Mouse (Mus musculus) kidney, postnatal 36 days (tissue): Measurements from ENCODE around the gene Plekhs1.

Experiments used
- DNase-seq, 2 experiments: peaks; one replicate each; pipeline ENCODE4 v3.0.0; 2021 to 2022; ENCODE audit warnings: mixed read lengths in 2 of 2

The Plekhs1 gene

GRCm38 (mm10) chr19:56461522-56462101 lies at the start of gene Plekhs1:
Gene Plekhs1, plus strand, starts transcription at chr19:56461640.
- peak; percentile 54 to 77 for DNase-seq

DNA sequence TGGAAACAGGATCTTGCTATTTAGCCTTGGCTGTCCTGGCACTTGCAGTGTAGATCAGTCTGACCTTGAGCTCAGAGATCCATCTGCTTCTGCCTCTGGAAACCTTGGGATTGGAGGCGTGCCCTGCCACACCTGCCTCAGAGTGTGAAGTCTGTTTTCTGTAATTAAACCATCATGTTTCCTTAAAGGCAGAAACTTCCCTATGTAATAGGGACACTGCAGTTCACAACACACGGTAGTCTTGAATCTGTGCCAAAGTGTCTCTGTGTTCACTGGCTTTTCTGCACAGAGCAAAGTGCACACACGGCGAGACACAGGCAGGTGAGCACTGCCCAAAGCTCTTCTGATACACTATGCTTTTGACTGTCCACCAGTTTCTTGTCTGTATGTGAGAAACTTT lies 43.0 kb upstream of the Plekhs1 start:
- DNase-seq: peak; percentile 30 to 46

DNA sequence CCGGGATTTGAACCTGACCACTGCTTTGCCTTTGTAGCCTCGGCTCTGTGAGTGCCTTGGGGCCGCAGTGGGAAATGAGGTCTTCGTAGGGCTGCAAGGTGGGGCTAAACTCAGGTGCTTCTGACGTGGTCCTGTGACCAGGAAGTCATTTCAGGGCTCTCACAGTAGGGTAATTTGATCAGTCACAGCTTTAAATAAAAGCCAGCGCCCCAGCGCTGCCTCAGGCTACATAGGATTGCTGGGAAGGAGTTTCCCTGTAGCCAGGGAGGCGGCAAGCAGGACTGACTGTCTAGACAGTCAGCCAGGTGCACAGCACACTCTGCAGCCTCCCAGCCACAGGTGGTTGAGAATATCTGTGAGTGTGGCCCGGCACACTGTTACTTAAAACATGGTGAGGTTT lies 42.0 kb upstream of the Plekhs1 start:
- no peak for DNase-seq

DNA sequence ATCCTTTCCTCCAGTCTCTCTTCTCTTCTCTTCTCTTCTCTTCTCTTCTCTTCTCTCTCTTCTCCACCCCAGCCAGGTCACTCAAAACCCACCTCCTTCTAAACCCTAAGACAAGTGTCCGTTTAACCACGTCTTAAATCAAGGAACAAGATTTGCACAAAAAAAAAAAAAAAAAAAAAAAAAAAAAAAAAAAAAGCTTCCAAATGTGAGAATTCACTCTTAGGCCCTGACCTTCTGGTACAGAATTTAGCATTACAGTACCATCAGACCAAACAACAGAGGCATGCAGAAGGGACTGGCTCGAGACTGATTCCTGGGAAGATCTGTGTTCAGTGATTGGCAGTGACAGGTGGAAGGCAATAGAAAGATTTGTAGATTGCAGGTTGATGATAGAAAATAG lies 41.1 kb upstream of the Plekhs1 start:
- DNase-seq: no peak

GRCm38 (mm10) chr19:56422476-56423338 lies 38.7 kb upstream of the Plekhs1 start:
- DNase-seq: peak; percentile 91 to 97

DNA sequence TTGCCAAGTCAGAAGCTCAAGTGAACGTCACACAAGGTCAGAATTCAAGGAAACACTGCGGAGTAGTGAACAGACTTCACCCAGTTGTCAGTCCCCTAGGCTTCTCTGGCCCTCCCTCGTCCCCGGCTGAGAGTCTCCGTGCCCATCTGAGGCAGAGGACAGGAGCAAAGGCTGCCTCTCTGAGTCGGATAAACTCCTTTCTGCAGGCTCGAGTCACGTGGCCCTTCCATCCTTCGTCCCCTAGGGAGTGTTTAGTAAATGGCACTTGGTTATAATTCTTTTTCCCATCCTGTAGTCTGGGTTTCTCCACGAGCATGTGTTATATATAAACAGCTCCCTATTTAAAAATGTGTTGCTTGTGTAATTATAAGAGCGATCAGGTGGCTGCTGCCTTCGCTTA lies 38.1 kb upstream of the Plekhs1 start:
- peak; percentile 36 to 56 for DNase-seq

- DNase-seq: peak; percentile 46 to 58
Observed at GRCm38 (mm10) chr19:56424606-56425395, 36.6 kb upstream of the Plekhs1 start.

GRCm38 (mm10) chr19:56425492-56425891 lies 35.9 kb upstream of the Plekhs1 start:
- DNase-seq: peak; percentile 35 to 45

GRCm38 (mm10) chr19:56430369-56430768 lies 31.1 kb upstream of the Plekhs1 start:
- DNase-seq: no peak

- DNase-seq: no peak
Observed at GRCm38 (mm10) chr19:56432706-56433105, 28.7 kb upstream of the Plekhs1 start.

DNA sequence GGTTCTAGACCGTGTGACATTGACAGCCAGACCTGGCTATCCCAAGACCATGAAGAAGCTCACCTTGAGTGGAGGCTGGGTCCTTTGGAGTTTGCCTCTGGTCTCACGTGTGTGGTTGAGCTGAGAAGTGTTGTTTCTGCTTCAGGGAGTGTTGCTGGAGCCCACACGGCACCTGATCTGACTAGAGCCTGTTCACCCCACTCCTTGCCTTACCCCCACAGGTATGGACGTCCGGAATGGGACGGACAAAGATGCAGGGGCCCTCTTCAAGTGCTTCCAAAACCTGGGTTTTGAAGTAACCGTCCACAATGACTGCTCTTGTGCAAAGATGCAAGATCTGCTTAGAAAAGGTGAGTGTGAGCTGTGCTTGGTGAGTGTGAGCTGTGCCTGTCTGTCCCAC lies 27.9 kb upstream of the Plekhs1 start:
- no peak for DNase-seq

GRCm38 (mm10) chr19:56436380-56436779 lies 25.1 kb upstream of the Plekhs1 start:
- no peak for DNase-seq

- DNase-seq: peak in 1 of 2 experiments; percentile 14
Observed at GRCm38 (mm10) chr19:56438357-56439071, 22.9 kb upstream of the Plekhs1 start.

DNA sequence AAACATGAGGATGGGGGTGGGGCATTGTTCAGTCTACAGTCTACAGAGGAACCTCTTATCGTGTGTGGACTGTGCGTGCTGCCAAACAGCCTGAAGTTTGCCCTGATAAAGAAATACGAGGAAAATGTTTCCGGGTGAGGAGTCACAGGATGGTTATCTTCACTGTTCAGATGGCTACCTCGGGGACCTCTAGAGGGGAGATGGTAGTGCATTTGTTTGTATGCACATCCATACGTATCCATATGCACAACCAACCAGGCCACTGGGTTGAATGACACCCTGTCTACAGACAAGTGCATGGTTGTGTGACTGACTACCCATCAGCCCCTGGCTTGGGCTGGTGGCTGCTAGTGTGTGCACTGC lies 22.4 kb upstream of the Plekhs1 start:
- DNase-seq: no peak

DNA sequence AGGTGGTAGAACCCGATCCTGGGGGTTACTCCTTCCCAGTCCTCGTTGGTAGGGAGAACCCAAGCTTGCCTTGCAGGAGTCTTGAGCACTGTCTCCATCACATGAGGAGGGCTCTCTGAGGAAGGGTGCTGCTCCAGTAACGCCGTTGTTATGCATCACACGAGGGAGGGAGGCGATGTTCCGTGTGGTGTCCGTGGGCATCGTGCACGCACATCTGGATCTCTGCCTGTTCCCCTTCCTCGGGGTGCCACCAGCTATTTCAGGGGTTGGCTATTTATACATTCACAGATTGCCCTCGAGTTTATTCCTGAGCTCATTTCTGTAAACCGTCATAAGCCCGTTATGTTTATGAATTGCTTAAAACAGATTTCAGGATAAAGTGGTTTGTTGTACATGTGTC lies 18.0 kb upstream of the Plekhs1 start:
- DNase-seq: no peak

DNA sequence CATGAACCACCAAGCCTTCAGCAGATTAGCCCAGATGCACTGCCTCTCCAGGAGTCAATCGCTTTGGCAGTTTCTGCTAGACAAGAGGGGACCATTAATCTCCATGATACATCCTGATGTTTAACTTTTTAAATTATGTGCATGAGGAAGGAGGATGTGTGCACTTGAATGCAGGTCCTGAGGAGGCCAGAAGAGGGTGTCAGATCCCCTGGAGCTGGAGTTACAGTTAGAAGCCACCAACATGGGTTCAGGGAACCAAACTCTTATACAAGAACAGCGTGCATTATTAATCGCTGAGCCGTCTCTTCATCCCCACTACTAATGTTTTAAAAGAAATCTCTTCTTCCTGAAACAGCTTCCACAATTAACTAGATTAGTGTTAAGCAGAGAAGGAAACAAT lies 12.7 kb upstream of the Plekhs1 start:
- no peak for DNase-seq

- no peak for DNase-seq
Observed at GRCm38 (mm10) chr19:56449537-56449936, 11.9 kb upstream of the Plekhs1 start.

GRCm38 (mm10) chr19:56450892-56451291 lies 10.5 kb upstream of the Plekhs1 start:
- DNase-seq: no peak

- peak in 1 of 2 experiments; percentile 20 for DNase-seq
Observed at GRCm38 (mm10) chr19:56451867-56452266, 9.6 kb upstream of the Plekhs1 start.

- DNase-seq: no peak
Observed at GRCm38 (mm10) chr19:56452421-56452820, 9.0 kb upstream of the Plekhs1 start.

- DNase-seq: no peak
Observed at GRCm38 (mm10) chr19:56454862-56455261, 6.6 kb upstream of the Plekhs1 start.

GRCm38 (mm10) chr19:56455369-56455768 lies 6.1 kb upstream of the Plekhs1 start:
- DNase-seq: no peak

- DNase-seq: no peak
Observed at GRCm38 (mm10) chr19:56457569-56457968, 3.9 kb upstream of the Plekhs1 start.
